Mouse (Mus musculus) neural tube, embryonic 14.5 days (tissue): ENCODE results near the gene Myo3b. TPM values are rescaled to one million over a fixed set of nuclear protein-coding genes. Genes with fewer than 3 reads are reported as not detected.
"Not testable (repeated sequence)": the region's sequence is repeated elsewhere in the genome, so short reads cannot be mapped to it uniquely, and the experiment has no call there.

ENCODE experiments used
- ATAC-seq: fragments of 200-750 bp; cut with Nextera tagmentation; 2 replicates; pipeline ENCODE4 v1.8.0; 2017; ENCODE audit warnings: low read depth, mild to moderate bottlenecking, moderate TSS enrichment, moderate library complexity
- H3K27ac ChIP-seq: fragments of 300-500 bp; sonication (generic); 2 replicates; pipeline ENCODE4 v1.5.1; 2014; ENCODE audit warnings: low read depth, mild to moderate bottlenecking, control low read depth, low read length, moderate library complexity, mixed read lengths
- H3K27me3 ChIP-seq: fragments of 300-500 bp; sonication (generic); 2 replicates; pipeline ENCODE4 v1.6.1; 2014; ENCODE audit warnings: low read length; ENCODE audit not compliant: control insufficient read depth, insufficient read depth
- H3K36me3 ChIP-seq: fragments of 300-500 bp; sonication (generic); 2 replicates; pipeline ENCODE4 v1.6.1; 2014; ENCODE audit warnings: low read length, mixed read lengths; ENCODE audit not compliant: control insufficient read depth, insufficient read depth
- H3K4me1 ChIP-seq: fragments of 300-500 bp; sonication (generic); 2 replicates; pipeline ENCODE4 v1.6.1; 2014; ENCODE audit warnings: low read length; ENCODE audit not compliant: control insufficient read depth, insufficient read depth
- H3K4me2 ChIP-seq: fragments of 300-500 bp; sonication (generic); 2 replicates; pipeline ENCODE4 v1.6.1; 2014; ENCODE audit warnings: mild to moderate bottlenecking, low read depth, low read length, control low read depth
- H3K4me3 ChIP-seq: fragments of 300-500 bp; sonication (generic); 2 replicates; pipeline ENCODE4 v1.5.1; 2014; ENCODE audit warnings: low read depth, low read length, control low read depth, mixed read lengths
- H3K9ac ChIP-seq: fragments of 300-500 bp; sonication (generic); replicated peaks from 2 replicates; pipeline ENCODE4 v1.6.1; 2014; ENCODE audit warnings: low read depth, mild to moderate bottlenecking, control low read depth, low read length, mixed read lengths
- H3K9me3 ChIP-seq: fragments of 300-500 bp; sonication (generic); 2 replicates; pipeline ENCODE4 v1.6.1; 2016; ENCODE audit warnings: low read length; ENCODE audit not compliant: control insufficient read depth
- WGBS: fragments of 180-500 bp; shearing (Covaris S2); extraction: QIAGEN DNeasy Blood & Tissue Kit; methylation state at CpG from one replicate; pipeline ENCODE4 v1.1.7; 2014; 5-methylcytosine and 5-hydroxymethylcytosine counted together
- polyA plus RNA-seq: library from polyadenylated mRNA; unstranded; fragments of >200 nt; fragmentation: Nextera tagmentation; extraction: Ambion mirVana; gene quantifications from 2 replicates; pipeline ENCODE4 v1.2.1, GENCODE M21; 2014

Gene Myo3b
- polyA plus RNA-seq: 0.17 and 0.21 TPM in 2 replicates

GRCm38 (mm10) chr2:70038752-70039151 lies at the start of gene Myo3b:
TSS of gene Myo3b (plus strand) at chr2:70039126.
- Histone ChIP-seq H3K27me3 (no peaks in the 10 kb centered on the region), H3K9me3 (no peaks in the 10 kb centered on the region), H3K36me3 (no peaks in the 10 kb centered on the region), H3K4me3 (no peak within 1 kb of the TSS), H3K9ac (no peak within 1 kb of the TSS), H3K4me2 (no peak within 1 kb of the TSS), H3K27ac (no peak within 1 kb of the TSS), H3K4me1 (peaks cover 8% of the 10 kb centered on the region; the same call in 1 of the 2 replicates)
- no peak for ATAC-seq
- WGBS: 30% methylated on average over 7 of the region's 7 CpGs

GRCm38 (mm10) chr2:69989224-69989623 lies 49.7 kb upstream of the Myo3b start:
- 89% methylated on average over 6 of the region's 6 CpGs for WGBS
- H3K9ac ChIP-seq: no peak overlapping the region
- no peaks in the 10 kb centered on the region for H3K4me1 ChIP-seq
- H3K36me3 ChIP-seq: peaks cover 15% of the 10 kb centered on the region
- no peak overlapping the region for H3K27ac ChIP-seq
- H3K27me3 ChIP-seq: no peaks in the 10 kb centered on the region
- no peaks in the 10 kb centered on the region for H3K9me3 ChIP-seq
- no peak overlapping the region for H3K4me3 ChIP-seq
- no peak for ATAC-seq
- no peak overlapping the region for H3K4me2 ChIP-seq

GRCm38 (mm10) chr2:69990647-69991046 lies 48.3 kb upstream of the Myo3b start:
- H3K4me3 ChIP-seq: no peak overlapping the region
- H3K4me2 ChIP-seq: no peak overlapping the region
- H3K27me3 ChIP-seq: no peaks in the 10 kb centered on the region
- H3K4me1 ChIP-seq: no peaks in the 10 kb centered on the region
- no peak overlapping the region for H3K9ac ChIP-seq
- WGBS: 63% methylated on average over 2 of the region's 2 CpGs
- H3K9me3 ChIP-seq: no peaks in the 10 kb centered on the region
- no peak overlapping the region for H3K27ac ChIP-seq
- peaks cover 19% of the 10 kb centered on the region for H3K36me3 ChIP-seq
- no peak for ATAC-seq

- peaks cover 18% of the 10 kb centered on the region for H3K36me3 ChIP-seq
- 92% methylated on average over 3 of the region's 3 CpGs for WGBS
- ATAC-seq: not testable (repeated sequence)
These were observed 44.7 kb upstream of the Myo3b start for GRCm38 (mm10) chr2:69994082-69994736.

GRCm38 (mm10) chr2:69994779-69995178 lies 44.1 kb upstream of the Myo3b start:
- no peak for ATAC-seq
- WGBS: 92% methylated on average over 2 of the region's 2 CpGs
- Histone ChIP-seq H3K4me3 (no peak overlapping the region), H3K9ac (no peak overlapping the region), H3K27ac (no peak overlapping the region), H3K4me1 (no peaks in the 10 kb centered on the region), H3K9me3 (no peaks in the 10 kb centered on the region), H3K27me3 (no peaks in the 10 kb centered on the region), H3K4me2 (no peak overlapping the region), H3K36me3 (peaks cover 16% of the 10 kb centered on the region)

More at GRCm38 (mm10) chr2:69994082-69994736, 44.7 kb upstream of the Myo3b start:
- H3K27ac ChIP-seq, H3K4me3 ChIP-seq, H3K9me3 ChIP-seq, H3K4me2 ChIP-seq, H3K27me3 ChIP-seq, H3K4me1 ChIP-seq, H3K9ac ChIP-seq: not testable (repeated sequence)

- H3K27ac ChIP-seq: no peak overlapping the region
- ATAC-seq: no peak
These were observed 39.7 kb upstream of the Myo3b start for GRCm38 (mm10) chr2:69999097-69999770.

GRCm38 (mm10) chr2:70000316-70000715 lies 38.6 kb upstream of the Myo3b start:
- H3K4me3 ChIP-seq: no peak overlapping the region
- H3K27ac ChIP-seq: no peak overlapping the region
- peaks cover 3% of the 10 kb centered on the region; the same call in 1 of the 2 replicates for H3K36me3 ChIP-seq
- ATAC-seq: no peak
- no peak overlapping the region for H3K9ac ChIP-seq
- H3K4me1 ChIP-seq: no peaks in the 10 kb centered on the region
- H3K27me3 ChIP-seq: no peaks in the 10 kb centered on the region
- H3K4me2 ChIP-seq: no peak overlapping the region
- H3K9me3 ChIP-seq: no peaks in the 10 kb centered on the region
- WGBS: 89% methylated on average over 6 of the region's 6 CpGs

More at GRCm38 (mm10) chr2:69999097-69999770, 39.7 kb upstream of the Myo3b start:
- Histone ChIP-seq H3K4me1 (no peaks in the 10 kb centered on the region), H3K9ac (no peak overlapping the region), H3K27me3 (no peaks in the 10 kb centered on the region), H3K4me3 (no peak overlapping the region), H3K36me3 (peaks cover 10% of the 10 kb centered on the region), H3K9me3 (no peaks in the 10 kb centered on the region), H3K4me2 (no peak overlapping the region)
- WGBS: 78% methylated on average over 7 of the region's 7 CpGs

- Histone ChIP-seq H3K4me1 (no peaks in the 10 kb centered on the region), H3K27me3 (no peaks in the 10 kb centered on the region), H3K4me3 (no peak overlapping the region), H3K9ac (no peak overlapping the region), H3K4me2 (no peak overlapping the region), H3K27ac (no peak overlapping the region), H3K9me3 (no peaks in the 10 kb centered on the region), H3K36me3 (peaks cover 3% of the 10 kb centered on the region; the same call in 1 of the 2 replicates)
- no peak for ATAC-seq
- WGBS: 83% methylated on average over 2 of the region's 2 CpGs
These were observed 32.4 kb upstream of the Myo3b start for GRCm38 (mm10) chr2:70006492-70006891.

GRCm38 (mm10) chr2:70012941-70013340 lies 26.0 kb upstream of the Myo3b start:
- no peaks in the 10 kb centered on the region for H3K4me1 ChIP-seq
- H3K27ac ChIP-seq: no peak overlapping the region
- H3K9ac ChIP-seq: no peak overlapping the region
- no peak overlapping the region for H3K4me3 ChIP-seq
- peaks cover 13% of the 10 kb centered on the region for H3K36me3 ChIP-seq
- WGBS: 96% methylated on average over 8 of the region's 8 CpGs
- no peak overlapping the region for H3K4me2 ChIP-seq
- no peak for ATAC-seq
- H3K27me3 ChIP-seq: no peaks in the 10 kb centered on the region
- H3K9me3 ChIP-seq: no peaks in the 10 kb centered on the region
